Mouse (Mus musculus): Measurements from ENCODE around the gene Tanc1. TPM values are rescaled to one million over a fixed set of nuclear protein-coding genes. Genes with fewer than 3 reads are reported as not detected.

The Tanc1 gene
- total RNA-seq, 2 experiments from 2014 or later = 26.3 to 32.3 TPM

DNA sequence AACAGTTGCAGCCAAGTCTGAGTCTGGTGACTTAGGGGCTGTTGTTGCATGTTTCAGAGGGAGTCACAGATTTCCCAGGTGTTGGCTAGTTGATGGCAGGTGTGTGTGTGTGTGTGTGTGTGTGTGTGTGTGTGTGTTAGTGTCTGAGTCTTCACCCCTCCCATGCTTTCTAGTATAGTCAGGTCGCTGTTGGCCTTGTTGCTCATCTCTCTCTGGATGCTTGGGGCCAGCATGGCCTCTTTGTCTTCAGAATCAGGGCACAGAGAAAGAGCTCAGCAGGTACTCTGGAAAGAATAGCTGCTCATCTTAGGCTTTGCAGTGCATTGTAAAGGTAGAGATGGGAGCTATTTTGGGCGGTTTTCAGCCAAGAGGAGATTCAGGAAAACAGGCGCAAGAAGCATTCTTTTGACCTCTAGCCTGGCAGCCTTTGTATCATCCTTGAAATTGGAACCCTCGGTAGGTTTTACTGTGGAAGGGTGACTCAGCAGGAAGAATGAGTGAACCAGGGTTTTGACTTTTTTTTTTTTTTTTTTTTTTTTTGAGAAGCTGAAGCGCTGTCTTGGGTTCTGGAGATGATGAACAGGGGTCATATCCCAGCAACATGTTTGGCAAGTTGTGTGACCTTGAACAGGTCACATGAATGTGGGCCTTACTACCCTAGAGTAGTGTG lies 22.1 kb downstream of the Tanc1 start:
- no peak for DNase-seq (ENCODE audit: extremely low spot score in 1 of 2, low spot score in 2 of 2)
- Histone ChIP-seq H3K27ac (no peak overlapping the region), H3K4me3 (no peak overlapping the region)
- intact Hi-C loops (cut with DNase I) = no loop called here
- TF ChIP-seq CTCF (IDR thresholded peaks at IDR 0.05) = no peak

DNA sequence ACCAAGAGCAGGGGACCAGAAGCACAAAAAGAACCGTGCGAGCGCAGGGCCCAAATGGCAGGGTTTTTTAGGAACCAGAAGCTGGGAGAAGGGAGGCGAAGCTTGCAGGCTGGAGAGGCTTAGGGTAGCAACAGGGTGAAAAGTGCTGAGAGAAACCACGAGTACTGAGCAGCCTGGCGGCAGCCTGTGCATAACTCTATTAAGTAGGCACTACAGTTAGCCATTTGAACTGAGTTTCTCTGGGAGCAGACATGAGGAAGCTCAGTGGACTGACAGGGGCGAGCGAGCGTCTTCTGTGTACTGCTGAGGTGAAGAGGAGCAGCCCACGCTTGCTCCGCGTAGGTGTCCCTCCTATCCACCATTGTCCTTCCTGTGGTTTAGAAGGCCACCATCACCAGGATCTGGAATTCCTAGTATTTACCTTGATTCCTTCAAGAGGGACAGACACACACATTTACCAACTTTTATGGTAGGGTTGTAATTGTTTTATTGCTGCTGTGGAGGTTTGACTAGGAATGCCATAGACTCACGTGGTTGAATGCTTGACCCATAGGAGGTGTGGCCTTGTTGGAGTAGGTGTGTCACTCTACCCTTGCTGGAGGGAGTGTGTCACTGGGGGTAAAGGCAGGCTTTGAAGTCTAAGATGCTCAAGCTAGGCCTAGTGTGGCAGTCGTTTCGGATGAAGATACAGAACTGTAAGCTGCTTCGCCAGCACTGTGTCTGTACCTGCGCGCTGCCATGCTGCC lies 25.4 kb downstream of the Tanc1 start:
- no peak for TF ChIP-seq CTCF (IDR thresholded peaks at IDR 0.05)
- intact Hi-C loops (cut with DNase I) = no loop called here
- no peak for DNase-seq (ENCODE audit: extremely low spot score in 1 of 2, low spot score in 2 of 2)
- H3K27ac ChIP-seq = no peak overlapping the region
- no peak overlapping the region for H3K4me3 ChIP-seq

DNA sequence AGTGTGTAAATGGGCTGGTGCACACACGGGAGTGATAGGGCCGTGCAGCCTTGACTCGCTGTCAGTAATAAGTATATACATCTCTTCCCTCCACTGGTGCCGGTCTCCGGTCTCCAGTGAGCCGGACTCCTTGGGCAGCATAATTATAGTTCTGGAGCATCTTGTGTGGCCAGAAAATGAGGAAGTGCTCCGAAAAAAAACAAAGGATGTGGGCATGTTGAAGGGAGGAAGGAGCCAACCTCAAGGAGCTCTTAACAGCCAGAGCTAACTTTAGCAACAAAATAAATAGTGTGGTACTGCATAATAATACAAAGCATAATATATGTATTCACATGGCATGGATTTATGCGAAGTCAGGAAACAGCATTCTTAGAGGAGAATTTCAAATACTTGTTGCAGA lies 30.9 kb downstream of the Tanc1 start:
- Histone ChIP-seq H3K4me3 (no peak overlapping the region), H3K27ac (no peak overlapping the region)
- no peak for TF ChIP-seq CTCF (IDR thresholded peaks at IDR 0.05)
- intact Hi-C loops (cut with DNase I) = no loop called here
- no peak for DNase-seq (ENCODE audit: extremely low spot score in 1 of 2, low spot score in 2 of 2)

DNA sequence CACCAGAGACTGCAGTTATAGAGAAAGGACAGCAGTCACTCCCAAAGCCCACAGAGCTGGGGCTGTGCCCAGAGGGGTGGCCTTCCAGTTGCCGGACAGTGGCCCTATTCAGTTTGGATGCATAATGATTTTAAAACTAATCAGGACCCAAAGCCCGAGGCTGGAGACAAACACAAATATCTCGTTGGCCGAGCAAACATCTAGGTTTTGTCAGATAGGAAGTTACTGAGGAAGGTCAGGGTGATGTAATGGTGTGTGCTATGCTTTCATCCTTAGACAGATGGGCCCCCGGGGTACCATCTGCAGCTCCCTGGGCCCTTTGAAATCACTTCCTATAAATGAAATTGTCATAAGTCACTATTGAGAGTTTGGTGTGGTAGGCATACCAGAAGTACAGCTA lies 33.0 kb downstream of the Tanc1 start:
- intact Hi-C loops (cut with DNase I) = no loop called here
- no peak overlapping the region for H3K4me3 ChIP-seq
- DNase-seq (ENCODE audit: extremely low spot score in 1 of 2, low spot score in 2 of 2) = peak in 1 of 2 experiments; percentile 28
- no peak for TF ChIP-seq CTCF (IDR thresholded peaks at IDR 0.05)
- peak overlapping the region; percentile 63 for H3K27ac ChIP-seq

DNA sequence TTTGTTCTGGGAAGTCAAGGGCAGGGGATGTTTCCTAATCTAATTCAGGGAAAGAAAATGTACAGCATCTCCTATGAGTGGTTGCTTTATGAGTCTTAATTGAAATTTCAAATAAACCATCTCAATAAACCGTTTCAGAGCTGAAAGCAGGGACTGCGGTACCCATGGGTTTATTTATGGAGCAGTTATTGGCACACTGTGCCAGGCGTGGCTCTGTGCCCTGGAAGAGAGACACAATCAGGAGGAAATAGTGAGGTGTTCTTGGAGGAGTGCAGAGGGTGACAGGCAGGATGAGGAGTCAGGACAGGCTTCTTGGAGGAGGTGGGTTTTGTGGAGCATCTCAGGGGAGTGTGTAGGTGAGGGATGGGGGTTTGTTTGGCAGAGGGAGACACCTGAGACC lies 33.7 kb downstream of the Tanc1 start:
- TF ChIP-seq CTCF (IDR thresholded peaks at IDR 0.05) = no peak
- Histone ChIP-seq H3K27ac (peak overlapping the region; percentile 61), H3K4me3 (no peak overlapping the region)
- intact Hi-C loops (cut with DNase I) = no loop called here
- no peak for DNase-seq (ENCODE audit: extremely low spot score in 1 of 2, low spot score in 2 of 2)

DNA sequence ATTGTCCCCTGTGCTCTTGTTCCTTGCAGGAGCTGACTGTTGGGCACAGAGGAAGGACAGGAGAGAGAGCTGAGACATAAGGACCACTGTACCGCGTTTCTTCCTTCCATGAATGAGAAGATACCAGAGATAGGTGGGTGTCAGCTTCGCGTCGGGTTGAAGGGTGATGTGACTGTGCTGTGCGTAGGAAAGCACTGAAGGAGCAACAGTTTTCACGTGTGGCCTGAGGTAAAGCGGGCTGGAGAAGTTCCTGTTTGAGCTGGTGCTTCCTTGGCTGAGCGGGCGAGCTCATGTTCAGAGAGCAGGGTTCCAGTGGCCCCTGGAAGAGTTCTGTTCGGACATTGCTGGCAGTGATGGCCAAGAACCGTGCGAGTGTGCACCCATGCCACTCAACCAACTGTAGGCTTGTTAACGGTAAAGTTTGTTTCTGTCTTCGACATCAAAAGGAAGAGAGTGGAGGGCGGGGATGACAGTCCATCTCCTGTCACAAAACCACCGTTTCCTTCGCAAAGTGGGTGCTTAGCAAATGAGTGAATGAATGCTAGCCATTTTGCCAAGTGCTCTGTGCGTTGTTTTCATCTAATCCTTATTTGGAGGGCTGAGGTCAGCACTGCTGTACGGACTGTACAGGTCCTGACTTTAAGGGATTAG lies 35.0 kb downstream of the Tanc1 start:
- DNase-seq (ENCODE audit: extremely low spot score in 1 of 2, low spot score in 2 of 2) = no peak
- intact Hi-C loops (cut with DNase I) = no loop called here
- H3K27ac ChIP-seq = no peak overlapping the region
- no peak overlapping the region for H3K4me3 ChIP-seq
- TF ChIP-seq CTCF (IDR thresholded peaks at IDR 0.05) = no peak

DNA sequence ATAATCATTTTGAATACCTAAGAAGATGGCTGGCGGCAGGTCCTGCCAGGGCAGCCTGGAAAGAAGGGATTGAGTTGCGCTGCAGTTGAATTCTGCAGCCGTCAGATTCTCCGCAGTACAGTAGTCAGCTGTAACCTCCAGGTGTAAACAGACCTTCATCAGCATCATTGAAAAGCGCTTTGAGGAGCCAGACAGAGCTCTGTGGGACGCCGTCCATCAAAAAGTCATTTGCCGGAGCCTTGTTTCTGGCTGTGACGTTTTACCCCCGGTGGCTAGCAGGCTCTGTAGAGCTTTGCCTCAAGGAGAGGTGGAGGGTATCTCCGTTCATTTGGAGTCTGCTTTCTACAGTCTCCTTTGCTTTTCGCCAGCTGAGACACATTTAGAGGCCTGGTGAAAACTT lies 36.6 kb downstream of the Tanc1 start:
- no peak for TF ChIP-seq CTCF (IDR thresholded peaks at IDR 0.05)
- DNase-seq (ENCODE audit: extremely low spot score in 1 of 2, low spot score in 2 of 2) = no peak
- intact Hi-C loops (cut with DNase I) = no loop called here
- Histone ChIP-seq H3K27ac (no peak overlapping the region), H3K4me3 (no peak overlapping the region)

DNA sequence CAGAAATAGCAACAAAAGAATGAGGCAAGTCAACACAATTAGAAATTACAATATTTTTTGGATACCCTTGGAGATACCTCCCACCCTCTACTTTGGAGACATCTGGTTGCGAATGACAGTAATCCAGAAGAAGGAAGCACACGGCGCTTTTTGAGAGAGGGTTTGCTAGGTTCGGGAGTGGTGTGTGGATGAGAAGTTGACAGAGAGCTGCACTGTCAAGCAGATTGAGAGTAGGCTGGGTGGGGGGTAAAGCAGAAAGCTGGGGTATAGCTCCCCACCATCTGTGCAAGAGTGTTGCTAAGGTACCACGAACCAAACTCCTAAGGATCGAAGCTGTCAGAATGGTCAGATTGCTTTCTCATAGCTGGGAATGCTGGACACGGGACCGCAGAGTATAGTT lies 40.0 kb downstream of the Tanc1 start:
- Histone ChIP-seq H3K27ac (no peak overlapping the region), H3K4me3 (no peak overlapping the region)
- intact Hi-C loops (cut with DNase I) = no loop called here
- DNase-seq (ENCODE audit: extremely low spot score in 1 of 2, low spot score in 2 of 2) = no peak
- TF ChIP-seq CTCF (IDR thresholded peaks at IDR 0.05) = no peak

DNA sequence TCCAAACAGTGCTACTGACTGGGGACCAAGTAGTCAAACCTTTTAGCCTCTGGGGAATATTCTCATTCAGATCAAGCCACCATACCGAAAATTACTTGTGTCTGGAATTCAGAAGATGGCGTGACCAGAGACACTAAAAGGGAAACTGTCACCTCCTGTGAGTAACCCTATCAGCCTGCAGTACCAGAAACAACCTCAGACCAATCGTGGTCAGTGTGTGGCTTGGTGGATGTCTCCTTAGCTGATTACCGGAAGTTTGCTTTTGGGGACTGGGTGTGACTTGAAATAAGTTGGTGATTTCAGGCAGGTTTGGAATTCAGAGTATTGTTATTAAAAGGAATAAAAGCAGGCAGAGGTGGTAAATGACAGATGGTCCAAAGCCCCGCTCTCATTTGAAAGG lies 40.9 kb downstream of the Tanc1 start:
- TF ChIP-seq CTCF (IDR thresholded peaks at IDR 0.05) = peak; percentile 4
- Histone ChIP-seq H3K4me3 (no peak overlapping the region), H3K27ac (no peak overlapping the region)
- intact Hi-C loops (cut with DNase I) = no loop called here
- no peak for DNase-seq (ENCODE audit: extremely low spot score in 1 of 2, low spot score in 2 of 2)

DNA sequence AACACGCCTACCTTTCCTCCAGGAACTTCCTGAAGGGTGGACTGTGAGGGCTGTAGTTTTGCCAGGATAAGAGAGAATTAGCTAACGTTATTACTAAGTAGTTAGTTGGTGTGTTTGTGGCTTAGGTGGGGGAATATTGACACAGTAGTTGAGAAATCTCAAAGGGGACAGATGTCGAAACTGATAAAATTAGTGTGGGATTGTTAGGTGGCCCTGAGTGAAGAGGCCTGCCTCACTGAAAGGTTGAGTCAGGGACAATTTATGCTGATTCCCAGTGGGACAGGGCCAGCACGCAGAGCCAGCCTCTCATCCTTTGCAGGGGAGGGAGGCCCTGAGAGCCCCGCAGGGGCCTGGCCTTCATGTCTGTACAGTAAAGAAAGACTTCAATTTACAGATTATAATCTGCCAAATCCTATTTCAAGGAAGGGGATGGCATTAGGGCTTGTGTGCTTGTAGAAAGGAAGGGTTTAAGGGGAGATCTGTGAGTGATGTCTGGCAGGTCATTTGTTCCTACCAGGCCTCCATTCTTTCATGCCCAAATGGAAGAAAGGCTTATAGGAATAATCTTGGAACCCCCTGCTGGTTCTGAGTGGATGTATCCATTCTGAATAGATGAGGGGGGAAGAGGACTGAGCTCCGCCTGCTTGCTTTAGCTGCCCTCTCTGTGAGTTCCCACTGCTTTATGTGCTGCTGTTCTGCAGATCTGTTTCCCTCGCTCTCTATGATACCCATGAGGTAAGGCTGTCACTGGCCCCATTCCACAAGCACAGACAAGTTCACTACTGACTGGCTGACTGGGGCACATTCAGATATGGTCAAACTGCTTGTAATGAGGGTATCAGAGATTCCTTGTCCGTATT lies 41.7 kb downstream of the Tanc1 start:
- Histone ChIP-seq H3K4me3 (no peak overlapping the region), H3K27ac (no peak overlapping the region)
- no peak for DNase-seq (ENCODE audit: extremely low spot score in 1 of 2, low spot score in 2 of 2)
- TF ChIP-seq CTCF (IDR thresholded peaks at IDR 0.05) = no peak; the same call in 1 of the 2 replicates
- intact Hi-C loops (cut with DNase I) = no loop called here

DNA sequence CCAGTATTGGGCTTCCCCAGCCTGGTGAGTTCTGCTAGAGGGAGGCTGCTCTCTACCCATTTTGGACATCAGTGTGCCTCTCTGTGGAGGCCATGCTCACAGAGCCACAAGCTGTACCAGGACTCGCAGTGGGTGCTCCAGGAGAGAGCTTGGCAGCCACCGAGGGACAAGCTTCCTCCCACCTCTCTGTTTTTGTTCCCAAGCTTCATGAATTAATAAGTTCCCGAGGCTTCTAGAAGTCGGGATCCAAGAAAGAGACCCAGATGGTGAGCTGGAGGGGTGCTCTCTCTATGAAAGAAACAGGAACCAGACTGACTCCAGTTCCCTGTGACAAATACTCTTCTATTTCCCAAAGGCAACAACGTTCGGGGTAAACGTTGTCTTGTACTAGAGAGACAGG lies 43.6 kb downstream of the Tanc1 start:
- no peak overlapping the region for H3K27ac ChIP-seq
- no peak overlapping the region for H3K4me3 ChIP-seq
- TF ChIP-seq CTCF (IDR thresholded peaks at IDR 0.05) = no peak
- DNase-seq (ENCODE audit: extremely low spot score in 1 of 2, low spot score in 2 of 2) = no peak
- intact Hi-C loops (cut with DNase I) = no loop called here

DNA sequence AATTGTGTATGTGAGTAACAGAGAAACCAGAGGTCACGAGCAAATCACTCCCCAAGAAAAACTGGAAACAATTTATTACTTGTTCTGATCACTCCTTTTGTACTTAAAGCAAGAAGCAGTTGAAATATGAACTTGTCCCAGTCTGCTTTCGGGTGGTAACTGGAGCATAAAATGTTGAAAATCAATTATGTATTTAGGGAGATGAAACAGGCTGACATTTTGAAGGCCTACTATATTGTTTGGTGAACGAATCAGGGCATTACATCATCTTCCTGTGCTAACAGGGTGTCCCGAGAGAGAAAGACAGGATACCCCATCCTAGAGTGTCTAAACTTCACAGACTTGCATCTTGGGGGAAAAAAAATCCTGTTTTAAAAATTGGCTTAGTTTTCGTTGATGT lies 44.8 kb downstream of the Tanc1 start:
- TF ChIP-seq CTCF (IDR thresholded peaks at IDR 0.05) = no peak

More for the DNA sequence above, 44.8 kb downstream of the Tanc1 start:
- intact Hi-C loops (cut with DNase I) = no loop called here
- no peak for DNase-seq (ENCODE audit: extremely low spot score in 1 of 2, low spot score in 2 of 2)
- Histone ChIP-seq H3K4me3 (no peak overlapping the region), H3K27ac (no peak overlapping the region)
